Mouse (Mus musculus): ENCODE measurements around the gene Olfr1044. TPM values are rescaled to one million over a fixed set of nuclear protein-coding genes. Genes with fewer than 3 reads are reported as not detected.

Olfr1044 gene
- total and polyA plus RNA-seq, 2 experiments from 2014 or later: not detected

GRCm38 (mm10) chr2:86167422-86167821 lies 10.2 kb downstream of the Olfr1044 start, which contains the start of gene Olfr1043:
Olfr1043 (minus strand) TSS chr2:86167522.
- no peak within 1 kb of the TSS for H3K27ac ChIP-seq (ENCODE audit: low read depth)
- no peaks in the 10 kb centered on the region for H3K27me3 ChIP-seq (ENCODE audit: control insufficient read depth, insufficient read depth, low read length)
- H3K4me3 ChIP-seq (ENCODE audit: low read depth, low read length): no peak within 1 kb of the TSS
- no peak for TF ChIP-seq CTCF (IDR thresholded peaks at IDR 0.05; ENCODE audit: low read depth)
- no peak for TF ChIP-seq EP300 (IDR thresholded peaks at IDR 0.05; ENCODE audit: low read depth)
- no peak for DNase-seq (ENCODE audit: low spot score)
- H3K4me2 ChIP-seq (ENCODE audit: low read depth, low read length): no peak within 1 kb of the TSS
- H3K9me3 ChIP-seq (replicated peaks; ENCODE audit: control insufficient read depth, low read length): no peaks in the 10 kb centered on the region
- H3K9ac ChIP-seq (replicated peaks; ENCODE audit: low read depth, low read length): no peak within 1 kb of the TSS
- no peaks in the 10 kb centered on the region for H3K4me1 ChIP-seq (ENCODE audit: control insufficient read depth, insufficient read depth)
- H3K36me3 ChIP-seq (replicated peaks; ENCODE audit: control insufficient read depth, insufficient read depth, low read length): no peaks in the 10 kb centered on the region
- no peak for ATAC-seq (ENCODE audit: insufficient read depth, low read depth)
- 73% methylated on average over 2 of the region's 2 CpGs for WGBS

- ATAC-seq (ENCODE audit: insufficient read depth, low read depth) (no peak), DNase-seq (ENCODE audit: low spot score) (no peak)
- no peaks in the 10 kb centered on the region for H3K4me1 ChIP-seq (ENCODE audit: control insufficient read depth, insufficient read depth)
- H3K9me3 ChIP-seq (replicated peaks; ENCODE audit: control insufficient read depth, low read length): no peaks in the 10 kb centered on the region
- no peak for TF ChIP-seq EP300 (IDR thresholded peaks at IDR 0.05; ENCODE audit: low read depth)
- no peaks in the 10 kb centered on the region for H3K27me3 ChIP-seq (ENCODE audit: control insufficient read depth, insufficient read depth, low read length)
- H3K36me3 ChIP-seq (replicated peaks; ENCODE audit: control insufficient read depth, insufficient read depth, low read length): no peaks in the 10 kb centered on the region
- no peak within 1 kb of the TSS for H3K27ac ChIP-seq (ENCODE audit: low read depth)
- no peak within 1 kb of the TSS for H3K4me2 ChIP-seq (ENCODE audit: low read depth, low read length)
- 83% methylated on average over 2 of the region's 2 CpGs for WGBS
- no peak within 1 kb of the TSS for H3K4me3 ChIP-seq (ENCODE audit: low read depth, low read length)
- no peak within 1 kb of the TSS for H3K9ac ChIP-seq (replicated peaks; ENCODE audit: low read depth, low read length)
Observed at GRCm38 (mm10) chr2:86161738-86162137, 15.9 kb downstream of the Olfr1044 start, which contains the start of gene Olfr1042. Olfr1042 (minus strand) TSS chr2:86161838.

GRCm38 (mm10) chr2:86146632-86147031 lies 31.0 kb downstream of the Olfr1044 start, which contains the start of gene Olfr1040:
Olfr1040 (minus strand) TSS chr2:86146732.
- DNase-seq (ENCODE audit: low spot score) (no peak), ATAC-seq (ENCODE audit: insufficient read depth, low read depth) (no peak)
- Histone ChIP-seq H3K4me2 (ENCODE audit: low read depth, low read length) (no peak within 1 kb of the TSS), H3K9me3 (replicated peaks; ENCODE audit: control insufficient read depth, low read length) (no peaks in the 10 kb centered on the region), H3K4me1 (ENCODE audit: control insufficient read depth, insufficient read depth) (no peaks in the 10 kb centered on the region), H3K27ac (ENCODE audit: low read depth) (no peak within 1 kb of the TSS), H3K9ac (replicated peaks; ENCODE audit: low read depth, low read length) (no peak within 1 kb of the TSS), H3K4me3 (ENCODE audit: low read depth, low read length) (no peak within 1 kb of the TSS), H3K36me3 (replicated peaks; ENCODE audit: control insufficient read depth, insufficient read depth, low read length) (no peaks in the 10 kb centered on the region), H3K27me3 (ENCODE audit: control insufficient read depth, insufficient read depth, low read length) (no peaks in the 10 kb centered on the region)
- no peak for TF ChIP-seq CTCF (IDR thresholded peaks at IDR 0.05; ENCODE audit: low read depth)
- WGBS: 59% methylated on average over 1 of the region's 1 CpGs

- no peak within 1 kb of the TSS for H3K27ac ChIP-seq (ENCODE audit: low read depth)
- no peaks in the 10 kb centered on the region for H3K27me3 ChIP-seq (ENCODE audit: control insufficient read depth, insufficient read depth, low read length)
- no peaks in the 10 kb centered on the region for H3K36me3 ChIP-seq (replicated peaks; ENCODE audit: control insufficient read depth, insufficient read depth, low read length)
- 86% methylated on average over 1 of the region's 1 CpGs for WGBS
- no peak within 1 kb of the TSS for H3K4me3 ChIP-seq (ENCODE audit: low read depth, low read length)
- DNase-seq (ENCODE audit: low spot score) (no peak), ATAC-seq (ENCODE audit: insufficient read depth, low read depth) (no peak)
- H3K9ac ChIP-seq (replicated peaks; ENCODE audit: low read depth, low read length): no peak within 1 kb of the TSS
- H3K4me1 ChIP-seq (ENCODE audit: control insufficient read depth, insufficient read depth): no peaks in the 10 kb centered on the region
- TF ChIP-seq EP300 (IDR thresholded peaks at IDR 0.05; ENCODE audit: low read depth) (no peak), CTCF (IDR thresholded peaks at IDR 0.05; ENCODE audit: low read depth) (no peak)
- H3K9me3 ChIP-seq (replicated peaks; ENCODE audit: control insufficient read depth, low read length): no peaks in the 10 kb centered on the region
- no peak within 1 kb of the TSS for H3K4me2 ChIP-seq (ENCODE audit: low read depth, low read length)
Observed at GRCm38 (mm10) chr2:86135828-86136227, 41.8 kb downstream of the Olfr1044 start, which contains the start of gene Olfr1039. Olfr1039 (minus strand) TSS chr2:86135928.

Other genes starting within 250 kb of the Olfr1044 start
- gene Olfr1028, start 227.4 kb downstream of the Olfr1044 start, total RNA-seq (2014; rRNA removed; ENCODE audit: low replicate concordance): not detected in 2 replicates
- not detected in 2 replicates for gene Olfr1028, start 227.4 kb downstream of the Olfr1044 start, polyA plus RNA-seq (2015; fragmentation: Nextera tagmentation; extraction: Ambion mirVana)
- not detected in 2 replicates for gene Olfr1029, start 203.9 kb downstream of the Olfr1044 start, total RNA-seq (2014; rRNA removed; ENCODE audit: low replicate concordance)
- not detected in 2 replicates for gene Olfr1029, start 203.9 kb downstream of the Olfr1044 start, polyA plus RNA-seq (2015; fragmentation: Nextera tagmentation; extraction: Ambion mirVana)
- not detected in 2 replicates for gene Olfr1030, start 198.5 kb downstream of the Olfr1044 start, total RNA-seq (2014; rRNA removed; ENCODE audit: low replicate concordance)
- gene Olfr1030, start 198.5 kb downstream of the Olfr1044 start, polyA plus RNA-seq (2015; fragmentation: Nextera tagmentation; extraction: Ambion mirVana): not detected in 2 replicates
- not detected in 2 replicates for gene Olfr1031, start 187.5 kb downstream of the Olfr1044 start, total RNA-seq (2014; rRNA removed; ENCODE audit: low replicate concordance)
- not detected in 2 replicates for gene Olfr1031, start 187.5 kb downstream of the Olfr1044 start, polyA plus RNA-seq (2015; fragmentation: Nextera tagmentation; extraction: Ambion mirVana)
- not detected in 2 replicates for gene Olfr1032, start 172.3 kb downstream of the Olfr1044 start, total RNA-seq (2014; rRNA removed; ENCODE audit: low replicate concordance)
- gene Olfr1032, start 172.3 kb downstream of the Olfr1044 start, polyA plus RNA-seq (2015; fragmentation: Nextera tagmentation; extraction: Ambion mirVana): not detected in 2 replicates
- 0.31 and 4.0 TPM in 2 replicates for gene Olfr1033, start 157.2 kb downstream of the Olfr1044 start, total RNA-seq (2014; rRNA removed; ENCODE audit: low replicate concordance)
- 4.0 and 5.4 TPM in 2 replicates for gene Olfr1033, start 157.2 kb downstream of the Olfr1044 start, polyA plus RNA-seq (2015; fragmentation: Nextera tagmentation; extraction: Ambion mirVana)
- 0.35 TPM in 1 of 2 replicates, not detected in the other for gene Olfr1034, start 132.0 kb downstream of the Olfr1044 start, total RNA-seq (2014; rRNA removed; ENCODE audit: low replicate concordance)
- 0.04 and 0.05 TPM in 2 replicates for gene Olfr1034, start 132.0 kb downstream of the Olfr1044 start, polyA plus RNA-seq (2015; fragmentation: Nextera tagmentation; extraction: Ambion mirVana)
- gene Olfr1036, start 103.8 kb downstream of the Olfr1044 start, total RNA-seq (2014; rRNA removed; ENCODE audit: low replicate concordance): not detected in 2 replicates
- not detected in 2 replicates for gene Olfr1036, start 103.8 kb downstream of the Olfr1044 start, polyA plus RNA-seq (2015; fragmentation: Nextera tagmentation; extraction: Ambion mirVana)
- gene Olfr1037, start 90.4 kb downstream of the Olfr1044 start, total RNA-seq (2014; rRNA removed; ENCODE audit: low replicate concordance): not detected in 2 replicates
- gene Olfr1037, start 90.4 kb downstream of the Olfr1044 start, polyA plus RNA-seq (2015; fragmentation: Nextera tagmentation; extraction: Ambion mirVana): not detected in 2 replicates
- not detected in 2 replicates for gene Olfr1039, start 41.9 kb downstream of the Olfr1044 start, total RNA-seq (2014; rRNA removed; ENCODE audit: low replicate concordance)
- gene Olfr1039, start 41.9 kb downstream of the Olfr1044 start, polyA plus RNA-seq (2015; fragmentation: Nextera tagmentation; extraction: Ambion mirVana): not detected in 2 replicates
- gene Olfr1040, start 31.1 kb downstream of the Olfr1044 start, total RNA-seq (2014; rRNA removed; ENCODE audit: low replicate concordance): not detected in 2 replicates
- not detected in 2 replicates for gene Olfr1040, start 31.1 kb downstream of the Olfr1044 start, polyA plus RNA-seq (2015; fragmentation: Nextera tagmentation; extraction: Ambion mirVana)
- not detected in 2 replicates for gene Olfr1042, start 16.0 kb downstream of the Olfr1044 start, total RNA-seq (2014; rRNA removed; ENCODE audit: low replicate concordance)
- gene Olfr1042, start 16.0 kb downstream of the Olfr1044 start, polyA plus RNA-seq (2015; fragmentation: Nextera tagmentation; extraction: Ambion mirVana): not detected in 2 replicates
- not detected in 2 replicates for gene Olfr1043, start 10.3 kb downstream of the Olfr1044 start, total RNA-seq (2014; rRNA removed; ENCODE audit: low replicate concordance)
- gene Olfr1043, start 10.3 kb downstream of the Olfr1044 start, polyA plus RNA-seq (2015; fragmentation: Nextera tagmentation; extraction: Ambion mirVana): not detected in 2 replicates
- gene Olfr52, start 7.9 kb upstream of the Olfr1044 start, total RNA-seq (2014; rRNA removed; ENCODE audit: low replicate concordance): not detected in 2 replicates
- not detected in 2 replicates for gene Olfr52, start 7.9 kb upstream of the Olfr1044 start, polyA plus RNA-seq (2015; fragmentation: Nextera tagmentation; extraction: Ambion mirVana)
- not detected in 2 replicates for gene Olfr1045, start 25.2 kb upstream of the Olfr1044 start, total RNA-seq (2014; rRNA removed; ENCODE audit: low replicate concordance)
- not detected in 2 replicates for gene Olfr1045, start 25.2 kb upstream of the Olfr1044 start, polyA plus RNA-seq (2015; fragmentation: Nextera tagmentation; extraction: Ambion mirVana)
- not detected in 2 replicates for gene Olfr1046, start 41.5 kb upstream of the Olfr1044 start, total RNA-seq (2014; rRNA removed; ENCODE audit: low replicate concordance)
- not detected in 2 replicates for gene Olfr1046, start 41.5 kb upstream of the Olfr1044 start, polyA plus RNA-seq (2015; fragmentation: Nextera tagmentation; extraction: Ambion mirVana)
- gene Olfr1047, start 53.6 kb upstream of the Olfr1044 start, total RNA-seq (2014; rRNA removed; ENCODE audit: low replicate concordance): not detected in 2 replicates
- gene Olfr1047, start 53.6 kb upstream of the Olfr1044 start, polyA plus RNA-seq (2015; fragmentation: Nextera tagmentation; extraction: Ambion mirVana): not detected in 2 replicates
- not detected in 2 replicates for gene Olfr1048, start 62.5 kb upstream of the Olfr1044 start, total RNA-seq (2014; rRNA removed; ENCODE audit: low replicate concordance)
- not detected in 2 replicates for gene Olfr1048, start 62.5 kb upstream of the Olfr1044 start, polyA plus RNA-seq (2015; fragmentation: Nextera tagmentation; extraction: Ambion mirVana)
- not detected in 2 replicates for gene Olfr1049, start 80.5 kb upstream of the Olfr1044 start, total RNA-seq (2014; rRNA removed; ENCODE audit: low replicate concordance)
- gene Olfr1049, start 80.5 kb upstream of the Olfr1044 start, polyA plus RNA-seq (2015; fragmentation: Nextera tagmentation; extraction: Ambion mirVana): not detected in 2 replicates
- not detected in 2 replicates for gene Olfr1051, start 101.3 kb upstream of the Olfr1044 start, total RNA-seq (2014; rRNA removed; ENCODE audit: low replicate concordance)
- gene Olfr1051, start 101.3 kb upstream of the Olfr1044 start, polyA plus RNA-seq (2015; fragmentation: Nextera tagmentation; extraction: Ambion mirVana): not detected in 2 replicates
- gene Olfr1052, start 114.6 kb upstream of the Olfr1044 start, total RNA-seq (2014; rRNA removed; ENCODE audit: low replicate concordance): not detected in 2 replicates
- gene Olfr1052, start 114.6 kb upstream of the Olfr1044 start, polyA plus RNA-seq (2015; fragmentation: Nextera tagmentation; extraction: Ambion mirVana): not detected in 2 replicates
- gene Olfr1053, start 137.5 kb upstream of the Olfr1044 start, total RNA-seq (2014; rRNA removed; ENCODE audit: low replicate concordance): not detected in 2 replicates
- gene Olfr1053, start 137.5 kb upstream of the Olfr1044 start, polyA plus RNA-seq (2015; fragmentation: Nextera tagmentation; extraction: Ambion mirVana): not detected in 2 replicates
- gene Olfr1054, start 157.6 kb upstream of the Olfr1044 start, total RNA-seq (2014; rRNA removed; ENCODE audit: low replicate concordance): not detected in 2 replicates
- not detected in 2 replicates for gene Olfr1054, start 157.6 kb upstream of the Olfr1044 start, polyA plus RNA-seq (2015; fragmentation: Nextera tagmentation; extraction: Ambion mirVana)
- gene Olfr1055, start 172.5 kb upstream of the Olfr1044 start, total RNA-seq (2014; rRNA removed; ENCODE audit: low replicate concordance): not detected in 2 replicates
- not detected in 2 replicates for gene Olfr1055, start 172.5 kb upstream of the Olfr1044 start, polyA plus RNA-seq (2015; fragmentation: Nextera tagmentation; extraction: Ambion mirVana)
- not detected in 2 replicates for gene Olfr1056, start 184.6 kb upstream of the Olfr1044 start, total RNA-seq (2014; rRNA removed; ENCODE audit: low replicate concordance)
- gene Olfr1056, start 184.6 kb upstream of the Olfr1044 start, polyA plus RNA-seq (2015; fragmentation: Nextera tagmentation; extraction: Ambion mirVana): not detected in 2 replicates
- not detected in 2 replicates for gene Olfr1057, start 200.6 kb upstream of the Olfr1044 start, total RNA-seq (2014; rRNA removed; ENCODE audit: low replicate concordance)
- gene Olfr1057, start 200.6 kb upstream of the Olfr1044 start, polyA plus RNA-seq (2015; fragmentation: Nextera tagmentation; extraction: Ambion mirVana): not detected in 2 replicates
- not detected in 2 replicates for gene Olfr1058, start 210.7 kb upstream of the Olfr1044 start, total RNA-seq (2014; rRNA removed; ENCODE audit: low replicate concordance)
- not detected in 2 replicates for gene Olfr1058, start 210.7 kb upstream of the Olfr1044 start, polyA plus RNA-seq (2015; fragmentation: Nextera tagmentation; extraction: Ambion mirVana)
- not detected in 2 replicates for gene Olfr1061, start 236.2 kb upstream of the Olfr1044 start, total RNA-seq (2014; rRNA removed; ENCODE audit: low replicate concordance)
- gene Olfr1061, start 236.2 kb upstream of the Olfr1044 start, polyA plus RNA-seq (2015; fragmentation: Nextera tagmentation; extraction: Ambion mirVana): not detected in 2 replicates
- not detected in 2 replicates for gene Olfr1062, start 248.9 kb upstream of the Olfr1044 start, total RNA-seq (2014; rRNA removed; ENCODE audit: low replicate concordance)
- gene Olfr1062, start 248.9 kb upstream of the Olfr1044 start, polyA plus RNA-seq (2015; fragmentation: Nextera tagmentation; extraction: Ambion mirVana): not detected in 2 replicates